In the genomic region with DNA sequence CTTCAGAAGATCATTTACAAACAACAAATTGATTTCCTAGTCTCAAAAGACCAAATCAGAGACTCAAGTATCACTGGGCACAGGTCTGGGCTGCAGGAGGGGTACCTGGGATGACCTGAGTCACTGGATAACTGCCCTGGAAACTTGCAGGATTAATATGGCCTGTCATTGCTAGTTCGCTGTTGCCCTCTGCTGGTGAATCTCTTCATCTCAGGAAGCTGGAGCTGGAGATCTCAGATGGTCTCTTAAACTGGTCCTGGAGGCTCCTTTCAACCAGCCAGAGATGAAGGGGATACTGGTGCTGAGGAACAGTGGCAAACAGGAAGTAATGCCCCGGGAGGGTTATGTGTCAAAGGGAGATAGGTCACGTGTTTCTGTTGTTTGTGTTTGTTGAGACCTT, we compare ENCODE assay signal across 8 mouse cellular contexts.
DNase-seq lines count a peak whose midpoint lies in the region; ATAC-seq lines count a peak whose summit lies in the region.

No protein-coding gene starts in this region.

- no peak overlapping the region for H3K4me2 ChIP-seq in forebrain, embryonic 13.5 days
- no peak overlapping the region for H3K4me2 ChIP-seq in hindbrain, embryonic 15.5 days

- H3K4me3 ChIP-seq in forebrain, embryonic 13.5 days: no peak overlapping the region
- H3K4me3 ChIP-seq in hindbrain, embryonic 15.5 days: no peak overlapping the region

- H3K27me3 ChIP-seq in forebrain, embryonic 13.5 days: no peaks in the 10 kb centered on the region
- no peaks in the 10 kb centered on the region for H3K27me3 ChIP-seq in hindbrain, embryonic 15.5 days

- 21% methylated on average over 3 of the region's 3 CpGs for WGBS in forebrain, embryonic 13.5 days
- 8% methylated on average over 3 of the region's 3 CpGs for WGBS in hindbrain, embryonic 15.5 days

- peak; percentile 27 for DNase-seq in Muller cell, postnatal 12 days (ENCODE audit: inconsistent ontology term)
- DNase-seq in c-Kit-positive CD71-negative TER-119-negative erythroid progenitor cells, embryonic 14.5 days (ENCODE audit: low read depth): peak; percentile 17
- DNase-seq in layer of hippocampus, postnatal 10 days (ENCODE audit: low spot score in 2 of 2): peak; percentile 80 to 83
- DNase-seq in right cerebral cortex, postnatal 4 days: peak; percentile 74

- no peak overlapping the region for H3K27ac ChIP-seq in forebrain, embryonic 13.5 days
- H3K27ac ChIP-seq in hindbrain, embryonic 15.5 days (replicated peaks): no peak overlapping the region

- no peak overlapping the region for H3K9ac ChIP-seq in forebrain, embryonic 13.5 days
- H3K9ac ChIP-seq in hindbrain, embryonic 15.5 days: no peak overlapping the region

- no peaks in the 10 kb centered on the region for H3K9me3 ChIP-seq in forebrain, embryonic 13.5 days (replicated peaks)
- no peaks in the 10 kb centered on the region for H3K9me3 ChIP-seq in hindbrain, embryonic 15.5 days

- peak; percentile 77 for ATAC-seq in forebrain, embryonic 13.5 days
- ATAC-seq in hindbrain, embryonic 15.5 days (ENCODE audit: low FRiP score, low read depth): peak; percentile 42; the same call in 1 of the 2 replicates
- peak; percentile 72 for ATAC-seq in megakaryocyte progenitor cell, adult 5-6 weeks (replicated peaks; ENCODE audit: poor library complexity)
- no peak for ATAC-seq in megakaryocyte, adult 5-6 weeks (ENCODE audit: poor library complexity, severe bottlenecking)

- no peaks in the 10 kb centered on the region for H3K36me3 ChIP-seq in forebrain, embryonic 13.5 days (ENCODE audit: poor library complexity, severe bottlenecking)
- H3K36me3 ChIP-seq in hindbrain, embryonic 15.5 days: no peaks in the 10 kb centered on the region

- H3K4me1 ChIP-seq in forebrain, embryonic 13.5 days: no peaks in the 10 kb centered on the region
- no peaks in the 10 kb centered on the region for H3K4me1 ChIP-seq in hindbrain, embryonic 15.5 days (replicated peaks)

Comparison
In these comparisons a context has a peak if more than half of its experiments do, and no peak if none do; other contexts are left out.
1. DNase-seq: peak in every context shown above with its lines; median percentile 82 in layer of hippocampus, postnatal 10 days; 74 in right cerebral cortex, postnatal 4 days; 27 in Muller cell, postnatal 12 days; 17 in c-Kit-positive CD71-negative TER-119-negative erythroid progenitor cells, embryonic 14.5 days.